Mouse (Mus musculus) liver, postnatal 0 days (tissue): ENCODE measurements around the gene Timm9.

Experiments
- CTCF ChIP-seq: sonication (generic); IDR thresholded peaks from 2 replicates; pipeline ENCODE4 v1.5.1; 2016; ENCODE audit warnings: antibody characterized with exemption, low read depth
- EP300 ChIP-seq: IDR thresholded peaks from 2 replicates; pipeline ENCODE4 v1.6.1; 2016; ENCODE audit warnings: antibody characterized with exemption, low read depth, mild to moderate bottlenecking

DNA sequence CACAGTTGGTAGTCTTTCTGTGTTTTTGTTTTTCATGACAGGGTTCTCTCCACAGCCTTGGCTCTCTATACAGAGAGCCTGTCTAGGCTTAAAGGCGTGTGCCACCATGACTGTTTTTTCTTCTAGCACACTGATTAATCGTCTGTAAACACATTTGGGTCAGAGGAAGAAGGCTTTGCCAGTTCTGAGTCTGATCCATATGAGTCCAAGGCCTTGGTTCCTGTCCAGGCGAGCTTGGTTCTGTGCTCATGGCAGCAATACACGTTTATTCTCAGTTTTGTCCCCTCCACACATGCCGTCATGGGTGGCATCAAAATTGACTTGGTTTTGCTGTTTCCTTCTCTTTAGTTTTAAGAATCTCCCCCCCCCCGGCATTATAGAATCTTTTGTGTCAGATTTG lies 13.0 kb upstream of the Timm9 start:
- no peak for TF ChIP-seq CTCF
- TF ChIP-seq EP300: no peak
